Mouse (Mus musculus): ENCODE results near the gene Supt5.

Supt5 gene

DNA sequence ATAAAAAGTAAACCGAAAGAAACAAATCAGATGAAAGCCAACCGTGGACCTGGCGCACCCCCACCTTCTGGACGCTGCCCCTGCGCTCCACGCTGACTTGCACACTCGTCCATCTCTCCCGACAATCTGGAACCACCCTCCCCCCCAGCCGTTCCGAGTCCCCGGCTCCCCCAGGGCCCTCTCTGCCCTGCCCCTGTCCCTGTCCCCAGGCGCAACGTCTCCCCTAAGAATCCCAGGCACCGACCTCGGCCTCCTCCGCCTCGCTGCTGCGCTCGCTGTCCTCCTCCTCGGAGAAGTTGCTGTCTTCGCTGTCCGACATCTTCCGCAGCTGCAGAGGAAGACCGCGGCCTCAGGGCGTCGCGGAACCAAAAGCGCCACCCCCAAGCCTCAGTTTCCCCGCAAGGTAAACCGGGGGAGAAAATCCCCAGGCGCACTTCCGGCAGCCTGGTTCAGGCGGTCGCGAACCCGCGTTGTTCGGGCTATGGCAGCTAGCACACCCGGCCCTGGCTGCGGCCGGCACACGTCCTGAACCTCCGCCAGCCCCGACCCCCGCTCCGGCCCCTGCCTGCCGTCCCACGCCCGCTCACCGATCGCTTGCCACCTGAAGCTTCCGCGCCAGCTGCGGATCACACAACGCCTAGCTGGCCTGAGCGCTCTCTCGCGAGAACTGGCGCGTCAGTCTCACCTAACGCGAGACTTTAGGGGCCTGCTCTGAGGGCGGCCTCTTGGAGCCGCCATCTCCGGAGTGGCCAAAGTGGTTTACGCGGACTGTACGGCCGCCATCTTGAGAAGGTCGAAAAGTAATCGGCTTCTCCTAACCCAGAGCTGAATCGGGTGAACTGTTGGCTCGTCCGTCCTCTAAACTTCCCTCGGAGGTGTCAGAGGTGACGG is at the start of gene Supt5:
Gene Supt5 (minus strand): TSS at position 639 of the 891 bp plus-strand sequence.
- in situ Hi-C loops (cut with MboI; ENCODE audit: unreplicated experiment in 2 of 2), result no loop called here

DNA sequence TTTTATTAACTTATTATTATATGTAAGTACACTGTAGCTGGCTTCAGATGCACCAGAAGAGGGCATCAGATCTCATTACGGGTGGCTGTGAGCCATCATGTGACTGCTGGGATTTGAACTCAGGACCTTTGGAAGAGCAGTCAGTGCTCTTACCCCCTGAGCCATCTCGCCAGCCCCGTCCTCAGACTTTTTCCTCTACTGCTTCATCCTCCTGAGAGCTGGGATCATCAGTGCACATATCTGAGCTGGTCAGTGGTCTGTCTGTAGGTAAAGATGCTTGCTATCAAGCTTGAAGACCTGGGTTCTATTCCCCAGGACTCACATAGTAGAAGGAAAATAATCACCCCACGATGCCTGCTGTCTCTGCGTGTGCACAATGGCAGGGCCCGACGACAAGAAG is 48.8 kb upstream of the Supt5 start:
- in situ Hi-C loops (cut with MboI; ENCODE audit: unreplicated experiment in 2 of 2), result loop anchor here in 1 of 2 experiments (25.0 kb wide), 1 partner anchor 925 kb away; the partner anchor contains the start of gene Sertad3

DNA sequence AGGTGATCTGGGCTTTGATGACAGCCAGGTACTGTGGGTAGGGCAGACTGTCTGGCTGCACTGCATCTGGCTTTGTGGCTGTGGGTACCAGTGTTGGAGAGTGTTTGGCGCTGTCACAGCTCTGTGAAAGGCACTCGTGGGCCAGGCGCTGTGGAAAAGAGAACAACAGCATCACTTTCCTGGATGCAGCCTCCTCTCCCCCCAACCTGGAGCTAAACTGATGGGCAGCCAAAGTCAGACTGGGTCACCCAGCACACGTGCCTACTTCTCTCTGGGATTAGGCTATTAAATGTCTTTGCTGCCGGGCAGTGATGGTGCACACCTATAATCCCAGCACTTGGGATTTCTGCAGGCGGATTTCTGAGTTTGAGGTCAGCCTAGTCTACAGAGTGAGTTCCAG is 48.3 kb upstream of the Supt5 start:
- in situ Hi-C loops (cut with MboI; ENCODE audit: unreplicated experiment in 2 of 2), result loop anchor here in 1 of 2 experiments (25.0 kb wide), 1 partner anchor 925 kb away; the partner anchor contains the start of gene Sertad3

DNA sequence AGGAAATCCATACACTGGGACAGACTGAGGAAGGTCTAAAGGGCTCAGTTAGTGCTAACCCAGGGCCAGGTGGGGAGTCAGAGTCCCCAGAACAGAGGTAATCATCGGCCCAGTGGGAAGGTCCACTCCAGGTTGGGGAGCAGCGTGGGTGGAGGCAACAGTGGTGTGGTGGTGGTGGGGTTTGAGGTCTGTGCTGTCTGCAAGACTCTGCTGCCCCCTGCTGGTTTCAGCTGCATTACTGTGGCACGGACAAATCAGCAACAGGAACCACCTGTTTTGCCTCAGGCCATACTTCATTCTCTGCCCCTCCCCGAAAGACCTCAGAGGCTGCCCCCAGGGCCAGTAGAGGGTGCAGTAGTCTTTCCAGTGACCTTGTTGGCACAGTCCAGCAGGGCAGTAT is 47.9 kb upstream of the Supt5 start:
- in situ Hi-C loops (cut with MboI; ENCODE audit: unreplicated experiment in 2 of 2), result loop anchor here in 1 of 2 experiments (25.0 kb wide), 1 partner anchor 924 kb away; the partner anchor contains the start of gene Sertad3

DNA sequence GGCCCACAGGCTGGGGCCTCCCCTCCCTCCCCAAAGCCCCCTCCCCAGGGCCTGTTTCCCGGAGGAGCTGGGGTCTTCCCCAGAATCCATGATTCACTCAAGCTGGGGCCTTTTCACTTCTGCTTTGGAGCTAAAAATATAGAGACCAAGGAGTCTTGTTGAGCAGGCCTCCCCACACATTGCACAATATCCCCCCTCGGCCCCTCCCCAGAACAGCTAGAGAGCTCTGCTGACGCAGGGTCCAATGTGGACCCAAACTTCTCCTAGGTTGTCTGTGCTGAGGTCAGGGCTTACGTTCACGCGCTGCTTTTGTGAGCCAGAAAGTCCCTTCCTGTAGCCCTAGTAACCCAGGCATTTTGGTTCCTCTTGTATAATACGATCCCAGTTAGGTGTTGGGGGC is 47.5 kb upstream of the Supt5 start:
- in situ Hi-C loops (cut with MboI; ENCODE audit: unreplicated experiment in 2 of 2), result loop anchor here in 1 of 2 experiments (25.0 kb wide), 1 partner anchor 924 kb away; the partner anchor contains the start of gene Sertad3

DNA sequence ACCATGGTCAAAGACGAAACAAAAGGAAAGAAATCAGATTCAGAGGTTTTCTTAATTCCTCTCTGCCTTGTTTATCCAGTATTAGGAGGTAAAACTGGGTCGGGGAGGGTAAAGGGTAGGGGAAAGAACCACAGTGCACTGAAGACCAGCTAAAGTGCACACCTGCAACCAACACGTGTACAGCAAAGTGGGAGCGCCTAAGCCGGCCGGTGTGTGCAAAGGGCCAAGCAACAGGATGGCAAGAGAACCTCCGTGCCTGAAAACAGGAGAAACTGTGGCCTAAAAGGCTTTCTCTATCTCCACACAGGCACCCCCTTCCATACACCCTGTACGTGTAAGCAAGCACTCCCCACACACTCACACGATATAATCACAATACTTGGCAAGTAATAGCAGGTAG is 46.6 kb upstream of the Supt5 start:
- in situ Hi-C loops (cut with MboI; ENCODE audit: unreplicated experiment in 2 of 2), result loop anchor here in 1 of 2 experiments (25.0 kb wide), 1 partner anchor 923 kb away; the partner anchor contains the start of gene Sertad3

DNA sequence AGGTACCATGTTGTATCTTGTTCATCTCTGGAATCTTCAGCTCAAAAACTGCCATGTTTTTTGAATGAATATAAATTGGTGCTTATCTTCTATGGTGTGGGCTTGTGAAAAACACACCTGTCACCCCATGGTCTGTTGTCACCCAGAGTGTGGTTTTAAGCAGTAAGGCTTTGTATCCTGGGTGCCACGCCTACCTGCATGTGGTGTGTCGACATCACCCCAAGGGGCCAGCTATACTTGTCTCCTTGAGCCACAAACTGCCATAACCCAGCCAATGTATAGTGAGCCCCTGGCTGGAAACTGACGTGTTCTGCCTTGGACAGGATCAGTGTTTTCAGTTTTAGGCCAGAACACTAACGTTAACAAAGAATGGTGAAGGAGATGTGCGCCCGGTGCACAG is 45.6 kb upstream of the Supt5 start:
- in situ Hi-C loops (cut with MboI; ENCODE audit: unreplicated experiment in 2 of 2), result loop anchor here in 1 of 2 experiments (25.0 kb wide), 1 partner anchor 922 kb away; the partner anchor contains the start of gene Sertad3

DNA sequence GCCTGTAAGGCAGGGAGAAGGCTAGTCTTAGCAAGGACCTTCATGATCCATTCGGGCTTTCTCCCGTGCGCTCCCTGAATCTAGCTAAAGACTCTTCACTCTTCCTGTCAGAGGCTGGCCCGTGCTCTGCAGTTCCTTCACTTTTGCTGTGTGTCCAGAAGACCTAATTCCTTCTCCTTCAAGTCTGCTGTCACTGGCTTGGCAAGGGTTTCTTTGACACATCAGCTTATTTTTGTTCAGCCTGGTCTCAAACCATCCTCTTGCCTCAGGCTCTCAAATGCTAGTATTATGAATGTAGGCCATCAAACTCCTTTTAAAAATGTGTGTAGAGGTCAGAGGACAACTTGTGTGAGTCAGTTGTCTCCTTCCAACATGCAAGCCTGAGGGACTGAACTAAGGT is 45.1 kb upstream of the Supt5 start:
- in situ Hi-C loops (cut with MboI; ENCODE audit: unreplicated experiment in 2 of 2), result loop anchor here in 1 of 2 experiments (25.0 kb wide), 1 partner anchor 921 kb away; the partner anchor contains the start of gene Sertad3

DNA sequence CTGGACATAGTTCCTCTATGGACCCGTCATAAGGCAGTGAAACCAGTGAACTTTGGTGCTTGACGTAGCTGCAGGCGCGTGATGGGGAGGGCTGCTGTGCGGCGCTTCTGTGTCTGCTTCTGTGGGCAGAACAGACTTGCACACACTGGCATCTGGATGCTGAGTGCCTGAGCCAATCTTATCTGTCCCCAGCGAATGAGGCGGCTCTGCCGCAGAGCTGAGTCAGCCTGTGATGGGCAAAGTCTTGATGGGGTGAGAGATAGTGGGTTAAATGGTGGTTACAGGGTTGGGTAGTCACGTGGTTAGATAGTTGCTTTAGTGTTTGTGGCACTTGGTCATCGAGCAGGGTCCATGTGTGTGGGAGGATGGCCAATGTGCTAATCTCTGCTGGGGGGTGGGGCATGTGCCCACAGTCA is 44.4 kb upstream of the Supt5 start:
- in situ Hi-C loops (cut with MboI; ENCODE audit: unreplicated experiment in 2 of 2), result loop anchor here in 1 of 2 experiments (25.0 kb wide), 1 partner anchor 921 kb away; the partner anchor contains the start of gene Sertad3

DNA sequence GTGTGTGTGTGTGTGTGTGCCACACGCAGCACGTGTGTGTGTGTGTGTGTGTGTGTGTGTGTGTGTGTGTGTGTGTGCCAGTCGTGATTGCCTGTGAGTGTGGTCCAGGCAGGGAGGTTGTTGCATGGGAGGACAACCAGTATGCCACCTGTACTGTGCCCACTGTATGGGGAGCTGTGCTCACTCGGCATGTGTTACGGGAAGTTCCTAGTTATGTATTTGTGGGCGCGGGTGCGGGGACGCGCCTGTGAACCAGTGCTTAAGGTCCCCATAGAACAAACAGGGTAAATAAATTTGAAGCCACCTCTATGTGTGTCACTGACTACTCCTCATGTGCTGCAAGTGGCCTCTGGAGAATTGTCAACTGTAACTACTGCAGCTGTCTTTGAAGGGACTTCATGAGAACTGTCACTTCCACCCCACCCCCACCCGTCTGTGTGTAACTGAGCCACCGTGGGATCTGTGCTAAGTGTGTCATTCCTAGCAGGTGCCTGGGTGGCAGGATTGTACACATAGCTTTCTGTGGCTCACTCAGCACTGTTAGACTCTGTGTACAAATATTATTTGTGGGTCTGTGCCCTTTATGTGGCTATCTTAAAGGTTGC is 43.9 kb upstream of the Supt5 start:
- in situ Hi-C loops (cut with MboI; ENCODE audit: unreplicated experiment in 2 of 2), result loop anchor here in 1 of 2 experiments (25.0 kb wide), 1 partner anchor 920 kb away; the partner anchor contains the start of gene Sertad3

DNA sequence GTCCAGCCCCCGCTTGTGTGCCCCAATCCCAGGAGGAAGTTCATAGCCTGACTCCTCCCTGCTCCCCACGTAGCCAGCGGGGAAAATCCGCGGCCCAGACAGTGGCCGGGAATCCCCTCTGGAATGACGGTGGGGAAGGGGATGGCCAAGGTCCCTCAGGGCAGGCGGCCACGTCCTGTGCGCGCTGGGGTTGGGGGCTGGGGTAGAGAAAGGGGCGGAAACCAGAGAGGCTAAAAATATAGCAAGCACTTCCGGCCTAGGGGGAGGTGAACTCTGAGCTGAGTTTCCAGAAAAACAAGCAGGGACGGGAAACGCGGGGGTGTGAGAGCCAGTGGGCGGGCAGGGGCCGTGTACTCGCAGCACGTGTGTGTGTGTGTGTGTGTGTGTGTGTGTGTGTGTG is 43.4 kb upstream of the Supt5 start:
- in situ Hi-C loops (cut with MboI; ENCODE audit: unreplicated experiment in 2 of 2), result loop anchor here in 1 of 2 experiments (25.0 kb wide), 1 partner anchor 920 kb away; the partner anchor contains the start of gene Sertad3

DNA sequence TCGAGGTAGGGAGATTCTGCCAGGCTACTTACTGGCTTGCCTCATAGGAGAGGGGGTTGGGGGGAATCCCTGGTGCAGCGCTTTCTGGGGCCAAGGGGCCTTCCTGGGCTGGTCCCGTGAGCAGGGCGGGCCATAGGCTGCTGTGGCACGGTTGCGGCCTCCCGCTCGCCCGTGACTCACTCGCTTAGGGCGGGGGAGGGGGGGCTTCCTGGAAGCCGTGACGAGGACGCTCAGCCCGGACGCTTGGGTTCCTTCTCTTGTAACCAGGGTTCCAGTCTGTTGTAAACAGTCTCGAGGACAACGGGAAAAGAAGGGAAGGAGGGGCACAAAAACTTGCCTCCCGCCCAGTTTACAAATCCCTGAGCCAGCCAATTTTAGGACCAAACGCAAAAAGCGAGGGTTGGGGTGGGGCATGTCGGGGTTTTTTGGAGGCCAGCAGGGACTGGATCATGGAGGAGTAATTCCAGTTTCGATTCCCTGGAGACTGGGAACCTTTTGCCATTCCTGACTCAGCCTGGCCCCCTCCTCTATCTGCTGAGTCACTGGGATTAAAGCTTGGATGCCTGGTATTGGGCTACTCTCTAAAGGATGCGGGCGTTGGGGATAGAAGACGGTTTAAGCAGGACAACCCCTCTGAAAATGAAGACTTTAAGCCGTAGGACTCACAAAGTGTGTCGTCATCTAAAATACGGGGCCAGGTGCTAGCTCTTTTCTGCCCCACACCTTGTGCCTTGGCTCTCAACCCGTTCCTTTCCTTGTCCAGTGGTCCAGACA is 42.7 kb upstream of the Supt5 start:
- in situ Hi-C loops (cut with MboI; ENCODE audit: unreplicated experiment in 2 of 2), result loop anchor here in 1 of 2 experiments (25.0 kb wide), 1 partner anchor 919 kb away; the partner anchor contains the start of gene Sertad3

DNA sequence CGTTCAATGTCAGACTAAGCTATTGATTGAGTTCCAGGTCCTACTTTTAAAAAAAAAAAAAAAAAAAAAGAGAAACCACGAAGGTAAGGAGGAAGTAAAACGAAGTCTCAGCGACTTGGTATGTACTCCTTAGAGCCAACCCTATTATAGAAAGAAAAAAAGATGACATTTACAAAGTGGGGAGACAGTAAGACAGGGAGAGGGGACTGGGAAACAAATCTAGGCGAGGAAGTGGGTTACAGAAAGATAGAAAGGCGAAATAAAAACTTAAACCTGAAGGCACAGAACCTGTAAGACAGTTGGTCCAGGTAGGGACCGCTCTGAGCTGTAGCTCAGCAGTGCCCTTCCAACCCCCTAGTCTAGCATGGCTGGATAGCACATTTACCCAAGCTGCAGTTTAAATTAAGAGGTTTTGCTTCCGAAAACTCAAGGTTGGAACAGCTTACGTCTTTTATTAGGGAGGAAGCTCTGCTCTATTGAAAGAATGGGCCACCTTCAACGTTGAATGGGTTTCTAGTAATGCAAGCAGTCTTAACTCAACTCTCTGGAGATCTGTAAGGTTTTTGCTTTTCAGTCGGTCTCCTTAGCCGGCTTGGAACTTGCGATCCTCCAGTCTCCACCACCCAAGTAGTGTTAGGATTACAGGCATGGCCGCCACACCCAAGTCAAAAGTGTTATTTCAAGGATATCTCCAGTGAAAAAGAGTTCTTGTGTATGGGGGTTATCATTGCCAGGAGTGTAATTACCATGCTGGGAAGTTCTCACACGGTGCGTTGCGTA is 41.9 kb upstream of the Supt5 start, which contains the start of gene Zfp36:
Gene Zfp36 (minus strand): TSS at position 17 of the 780 bp plus-strand sequence.
- in situ Hi-C loops (cut with MboI; ENCODE audit: unreplicated experiment in 2 of 2), result loop anchor here in 1 of 2 experiments (25.0 kb wide), 1 partner anchor 918 kb away; the partner anchor contains the start of gene Sertad3

DNA sequence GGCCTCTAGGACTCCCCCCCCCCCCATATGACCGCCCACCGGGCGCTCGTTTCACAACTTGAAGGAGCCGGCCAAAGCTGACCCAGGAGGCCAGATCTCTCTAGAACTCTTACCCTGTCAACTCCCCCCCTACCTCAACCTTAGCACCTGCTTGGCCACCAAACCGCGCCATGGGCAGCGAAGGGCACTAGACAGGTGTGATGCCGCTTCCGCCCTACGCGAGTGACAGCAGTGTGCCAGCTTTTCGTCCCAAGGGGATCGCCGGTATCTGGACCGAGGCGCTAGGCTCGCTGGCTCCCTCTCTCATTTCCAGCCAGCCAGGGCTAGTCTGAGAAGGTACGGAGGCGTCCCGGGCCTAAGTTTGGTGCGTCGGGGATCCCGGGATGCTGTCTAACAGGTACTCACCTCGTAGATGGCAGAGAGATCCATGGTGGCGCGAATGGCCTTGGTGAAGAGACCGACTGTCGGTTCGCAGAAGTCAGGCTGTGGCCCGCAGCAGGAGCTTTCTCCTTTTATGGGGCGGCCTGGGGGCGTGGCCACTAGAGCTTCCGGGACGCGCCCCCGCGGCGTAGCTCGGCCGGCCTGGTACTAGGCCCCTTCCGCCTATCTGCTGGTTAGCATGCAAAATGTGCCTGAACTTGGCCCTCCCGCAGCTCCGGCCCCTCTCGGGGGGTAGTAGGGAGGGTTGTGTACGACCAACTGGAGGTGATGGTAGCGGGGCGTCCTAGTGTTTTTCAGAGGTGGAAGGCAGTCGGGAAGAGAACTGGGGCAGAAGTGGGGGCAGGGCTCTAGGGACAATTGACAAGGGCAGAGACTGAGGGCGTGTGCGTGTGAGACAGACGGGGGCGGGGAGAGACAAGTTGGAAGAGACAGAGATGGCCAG is 40.5 kb upstream of the Supt5 start:
- in situ Hi-C loops (cut with MboI; ENCODE audit: unreplicated experiment in 2 of 2), result loop anchor here in 1 of 2 experiments (5.0 to 25.0 kb wide), 4 partner anchors 56 to 917 kb away; partner anchors contain the start of genes Gmfg, Pak4, Samd4b and Sertad3

DNA sequence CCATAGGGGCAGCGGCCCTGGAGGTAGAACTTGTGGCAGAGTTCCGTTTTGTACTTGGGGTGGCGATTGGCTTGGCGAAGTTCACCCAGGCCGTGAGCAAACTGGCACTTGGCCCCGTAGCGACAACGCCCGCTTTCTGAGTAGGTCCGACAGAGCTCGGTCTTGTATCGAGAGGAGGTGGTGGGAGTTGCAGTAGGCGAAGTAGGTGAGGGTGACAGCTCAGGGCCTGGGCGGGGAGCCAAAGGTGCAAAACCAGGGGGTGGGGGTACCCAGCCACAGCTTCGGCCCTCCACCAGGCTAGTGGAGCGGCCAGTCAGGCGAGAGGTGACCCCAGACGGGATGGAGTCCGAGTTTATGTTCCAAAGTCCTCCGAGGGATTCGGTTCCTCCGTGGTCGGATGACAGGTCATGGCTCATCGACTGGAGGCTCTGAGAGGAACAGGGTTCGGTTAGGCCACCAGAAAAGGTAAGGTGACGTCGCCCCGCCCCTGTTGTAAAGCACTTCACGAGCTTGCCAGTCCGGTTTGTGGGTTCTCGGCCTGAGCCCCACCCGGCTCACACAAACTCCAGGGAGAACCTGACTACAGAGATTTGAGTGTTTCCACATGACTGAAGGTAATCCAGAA is 39.6 kb upstream of the Supt5 start:
- in situ Hi-C loops (cut with MboI; ENCODE audit: unreplicated experiment in 2 of 2), result loop anchor here in 1 of 2 experiments (5.0 to 25.0 kb wide), 4 partner anchors 57 to 916 kb away; partner anchors contain the start of genes Gmfg, Pak4, Samd4b and Sertad3

DNA sequence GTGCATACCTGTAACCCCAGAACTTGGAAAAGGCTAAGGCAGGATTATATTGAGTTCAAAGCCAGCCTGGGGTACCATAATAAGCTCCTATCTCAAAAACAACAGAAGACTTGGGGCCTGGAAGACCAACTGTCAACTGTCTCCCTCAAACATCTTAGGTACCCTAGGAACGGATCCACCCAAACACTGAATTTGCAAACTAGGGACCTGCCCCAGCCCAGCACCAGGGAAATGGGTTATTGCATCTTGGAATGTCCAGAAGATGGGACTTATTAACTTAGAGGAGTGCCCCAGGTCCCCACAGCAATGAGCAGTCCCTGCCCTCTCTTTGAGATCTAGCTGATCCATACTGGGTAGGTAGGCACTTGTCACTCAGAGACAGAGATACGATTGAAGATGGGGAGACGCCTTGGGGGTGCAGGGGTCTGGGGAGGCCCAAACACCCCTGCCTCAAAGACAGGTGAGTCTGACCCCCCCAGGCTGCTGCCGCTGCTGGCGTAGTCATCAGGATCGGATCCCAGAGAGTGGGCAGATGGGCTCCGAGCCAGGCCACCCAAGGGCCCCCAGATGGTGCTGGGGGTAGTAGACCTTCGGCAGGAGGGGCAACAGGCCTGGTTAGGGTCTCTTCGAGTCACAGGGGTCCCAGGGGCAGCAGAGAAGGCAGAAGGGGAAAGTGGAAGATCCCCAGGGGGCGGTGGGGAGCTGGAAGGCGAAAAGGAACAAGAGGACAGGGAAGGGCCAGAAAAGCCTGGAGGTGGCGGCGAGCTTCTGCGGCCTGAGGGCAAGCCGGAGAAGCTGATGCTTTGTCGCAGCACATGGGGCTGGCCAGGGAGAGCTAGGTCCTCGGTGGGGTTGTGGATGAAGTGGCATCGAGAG is 38.9 kb upstream of the Supt5 start:
- in situ Hi-C loops (cut with MboI; ENCODE audit: unreplicated experiment in 2 of 2), result loop anchor here in 1 of 2 experiments (5.0 to 25.0 kb wide), 4 partner anchors 57 to 915 kb away; partner anchors contain the start of genes Gmfg, Pak4, Samd4b and Sertad3
